Mouse (Mus musculus) frontal cortex, postnatal 25 days (tissue): ENCODE results near the gene Galnt10.

Experiments
- DNase-seq, 2 experiments: peaks; one replicate each; pipeline ENCODE4 v3.0.0; 2022; ENCODE audit warnings: low spot score in 2 of 2

Gene Galnt10

GRCm38 (mm10) chr11:57688179-57688929, 43.1 kb downstream of the Galnt10 start:
- no peak for DNase-seq

- no peak for DNase-seq
Measured at GRCm38 (mm10) chr11:57689811-57690210, 44.6 kb downstream of the Galnt10 start.

DNA sequence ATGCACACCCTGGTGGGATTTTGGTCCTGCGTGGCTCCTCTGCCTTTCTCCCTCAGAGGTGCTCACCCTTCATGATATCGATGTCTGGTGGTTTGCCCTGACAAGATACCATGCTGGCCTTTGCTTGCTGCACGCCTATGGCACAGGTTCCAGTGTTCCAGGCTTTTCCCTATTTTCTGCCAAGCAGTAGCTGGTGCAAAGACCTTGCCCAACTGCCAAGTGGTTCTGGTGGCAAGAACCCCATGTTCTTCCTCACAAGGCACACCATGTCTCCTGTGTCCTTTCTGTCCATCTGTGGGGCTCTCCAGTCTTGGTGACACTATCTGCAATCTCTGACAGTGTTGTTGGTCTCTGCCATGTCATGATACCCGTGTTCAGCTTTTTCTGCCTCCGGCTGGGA, 45.6 kb downstream of the Galnt10 start:
- DNase-seq, result no peak

GRCm38 (mm10) chr11:57691939-57692338, 46.7 kb downstream of the Galnt10 start:
- DNase-seq, result no peak

- no peak for DNase-seq
Measured at GRCm38 (mm10) chr11:57692726-57693125, 47.5 kb downstream of the Galnt10 start.

- DNase-seq, result no peak
Measured at GRCm38 (mm10) chr11:57694486-57694885, 49.2 kb downstream of the Galnt10 start.

GRCm38 (mm10) chr11:57696207-57696676, 51.0 kb downstream of the Galnt10 start:
- no peak for DNase-seq

DNA sequence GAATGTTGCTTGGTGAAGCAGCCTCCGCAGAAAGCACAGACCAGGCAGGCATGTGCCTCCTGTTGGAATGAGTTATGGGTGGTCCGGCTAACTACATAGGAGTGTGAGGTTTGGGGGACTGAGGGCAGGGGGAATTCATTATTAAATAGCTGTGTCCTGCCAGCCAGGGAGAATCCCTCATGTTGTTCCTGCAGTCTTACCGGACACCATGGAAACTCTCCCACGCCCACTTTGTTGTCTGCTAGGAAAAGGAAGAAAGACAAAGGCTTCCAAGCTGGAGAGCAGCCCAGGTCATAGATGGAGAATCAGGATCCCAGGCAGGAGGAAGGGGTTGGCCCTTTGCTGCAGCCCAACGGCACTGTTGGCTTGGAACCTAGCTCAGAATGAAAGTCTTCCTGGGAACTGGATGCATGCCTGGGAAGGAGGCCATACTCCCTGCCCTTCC, 51.6 kb downstream of the Galnt10 start:
- no peak for DNase-seq

- no peak for DNase-seq
Measured at GRCm38 (mm10) chr11:57700114-57700513, 54.9 kb downstream of the Galnt10 start.

DNA sequence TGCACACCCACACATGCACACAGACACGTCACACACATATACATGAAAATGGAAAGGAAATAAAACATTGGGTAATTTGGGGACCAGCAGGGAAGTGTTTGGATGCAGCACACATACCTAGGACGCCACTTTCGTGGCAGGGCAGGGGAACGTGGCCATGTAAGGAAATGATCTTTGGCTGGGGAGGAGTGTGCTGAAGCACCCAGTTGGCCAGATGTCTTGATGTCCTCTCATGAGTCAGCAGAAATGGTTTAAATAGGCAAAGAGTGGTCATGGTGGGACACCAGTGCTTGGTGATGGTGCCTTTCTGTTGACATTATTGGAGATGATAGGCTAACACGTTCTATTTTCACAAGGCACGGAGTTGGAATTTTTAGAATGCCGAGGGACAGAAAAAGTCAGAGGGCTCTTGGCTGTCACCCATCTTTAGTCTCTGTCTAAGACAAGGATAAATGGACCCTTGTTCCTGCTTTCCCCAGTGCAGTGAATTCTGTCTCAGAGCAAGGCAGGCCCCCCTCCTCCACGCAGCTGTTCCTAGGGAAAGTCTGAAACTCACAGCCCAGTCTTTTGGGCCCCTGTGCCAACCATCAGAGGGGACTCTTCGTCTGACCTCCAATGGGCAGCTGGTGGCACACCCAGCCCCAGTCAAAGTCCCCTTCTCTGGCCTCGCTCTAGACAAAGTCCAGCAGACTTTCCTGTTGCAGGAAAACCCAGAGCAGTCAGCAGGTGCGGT, 56.1 kb downstream of the Galnt10 start:
- DNase-seq, result no peak

GRCm38 (mm10) chr11:57701956-57702355, 56.7 kb downstream of the Galnt10 start:
- no peak for DNase-seq

DNA sequence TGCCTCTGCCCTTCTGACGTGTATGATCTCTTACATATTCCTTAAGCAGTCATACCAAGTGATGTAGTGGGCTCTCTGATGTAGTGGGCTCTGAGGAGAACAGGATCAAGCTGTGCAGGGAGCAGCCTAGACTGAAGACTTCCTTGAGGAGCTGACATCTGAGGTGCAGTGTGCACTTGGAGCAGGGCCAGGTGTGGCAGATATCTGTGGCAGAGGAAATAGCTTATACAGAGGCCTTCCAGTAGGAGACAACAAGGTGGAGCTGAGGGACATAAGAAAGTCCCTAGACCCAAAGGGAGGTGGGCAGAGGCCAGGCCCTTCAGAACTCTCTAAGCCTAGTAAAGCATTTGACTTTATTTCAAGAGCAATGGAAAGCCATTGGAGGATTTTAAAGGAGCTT, 61.4 kb downstream of the Galnt10 start:
- DNase-seq, result no peak

DNA sequence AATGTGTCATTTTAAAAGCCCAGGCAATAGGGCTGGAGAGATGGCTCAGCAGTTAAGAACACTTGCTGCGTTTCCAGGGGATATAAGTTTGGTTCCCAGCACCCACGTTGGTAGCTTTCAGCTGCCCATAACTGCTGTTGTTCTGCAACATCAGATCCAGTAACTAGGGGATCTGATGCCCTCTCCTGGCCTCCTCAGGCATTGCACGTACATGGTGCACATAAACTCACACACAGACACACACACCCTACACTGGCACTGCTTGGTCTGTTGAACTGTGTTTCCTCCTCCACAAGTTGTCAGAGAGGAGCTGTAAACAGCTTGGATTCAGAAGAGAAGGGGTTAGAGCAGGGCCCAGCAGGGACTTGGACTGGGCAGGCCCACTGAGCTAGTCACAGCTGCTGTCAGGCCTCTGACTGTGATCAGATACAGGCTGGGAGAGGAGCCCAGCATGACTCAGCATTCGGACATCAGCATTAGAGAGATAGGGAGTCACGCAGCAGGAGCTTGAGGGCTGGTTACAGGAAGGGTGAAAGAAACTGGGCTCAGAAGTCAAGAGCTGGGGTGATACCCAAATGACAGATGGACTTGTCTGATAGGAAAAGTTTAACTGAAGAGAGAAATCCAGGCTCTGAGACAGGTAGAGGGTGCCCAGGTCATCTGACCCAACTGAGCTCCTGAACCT, 62.0 kb downstream of the Galnt10 start:
- no peak for DNase-seq

DNA sequence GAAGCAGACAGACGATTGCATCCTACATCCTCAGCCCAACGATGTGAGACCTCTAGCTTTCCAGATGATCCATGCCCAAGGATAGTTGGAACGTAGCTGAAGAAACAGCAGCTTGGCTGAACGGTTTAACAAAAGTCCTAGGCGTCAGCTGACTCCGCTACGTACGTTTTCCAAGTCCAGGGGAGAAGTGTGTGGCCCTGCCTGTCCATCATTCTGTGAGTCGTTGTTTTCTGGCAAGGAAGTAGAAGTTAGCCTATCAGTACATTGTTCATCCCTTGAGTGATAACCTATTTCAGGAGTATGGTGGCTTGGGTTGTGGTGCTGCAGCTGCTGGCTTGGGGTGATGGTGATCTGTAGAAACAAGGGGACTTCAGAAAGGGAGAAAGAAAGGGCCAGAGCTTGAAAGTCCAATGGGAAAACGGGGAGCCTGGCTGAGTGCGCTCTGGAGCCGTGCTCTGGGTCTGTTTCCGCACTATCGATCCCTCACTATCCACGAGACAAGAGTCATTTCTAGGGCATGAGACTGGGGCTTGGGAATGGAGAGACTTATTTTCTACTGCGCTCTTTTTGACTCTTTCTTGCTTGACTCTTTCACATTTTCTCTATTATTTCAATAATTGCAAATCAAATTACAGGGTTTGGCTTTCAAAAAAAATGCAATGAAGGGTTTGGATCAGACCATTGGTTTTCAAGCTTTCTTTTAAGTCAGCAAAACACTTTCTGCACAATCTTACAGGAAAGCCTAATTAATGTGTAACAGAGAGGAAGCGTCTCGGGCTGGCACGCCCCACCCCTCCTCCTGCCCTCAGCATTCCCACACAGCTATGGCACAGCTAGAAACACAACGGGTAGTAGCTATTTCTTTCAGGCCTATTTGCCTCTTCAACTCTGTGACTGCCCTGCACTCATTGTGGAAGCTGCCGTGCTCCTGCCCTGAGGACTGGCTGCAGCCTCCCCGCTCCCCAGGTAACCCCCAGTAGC, 63.2 kb downstream of the Galnt10 start:
- DNase-seq, result no peak

DNA sequence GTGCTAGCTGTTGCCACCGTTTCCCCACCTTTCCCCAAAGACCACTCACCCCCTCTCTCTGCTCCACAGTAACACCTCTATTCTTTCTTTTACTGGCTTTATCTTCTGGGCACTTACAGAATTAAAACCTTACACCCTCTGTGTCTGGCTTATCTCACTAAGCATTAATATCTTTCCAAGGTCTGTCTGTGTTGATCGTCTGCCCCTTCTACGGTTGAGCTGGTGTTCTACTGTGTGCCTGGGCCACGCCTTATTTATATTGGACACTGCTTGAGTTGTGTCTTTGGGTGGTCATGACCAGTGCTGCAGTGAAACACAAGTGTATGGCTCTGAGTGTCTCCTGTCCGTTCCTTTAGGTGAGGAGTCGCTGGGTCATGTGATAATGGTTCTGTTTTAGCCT, 68.7 kb downstream of the Galnt10 start:
- DNase-seq, result no peak

DNA sequence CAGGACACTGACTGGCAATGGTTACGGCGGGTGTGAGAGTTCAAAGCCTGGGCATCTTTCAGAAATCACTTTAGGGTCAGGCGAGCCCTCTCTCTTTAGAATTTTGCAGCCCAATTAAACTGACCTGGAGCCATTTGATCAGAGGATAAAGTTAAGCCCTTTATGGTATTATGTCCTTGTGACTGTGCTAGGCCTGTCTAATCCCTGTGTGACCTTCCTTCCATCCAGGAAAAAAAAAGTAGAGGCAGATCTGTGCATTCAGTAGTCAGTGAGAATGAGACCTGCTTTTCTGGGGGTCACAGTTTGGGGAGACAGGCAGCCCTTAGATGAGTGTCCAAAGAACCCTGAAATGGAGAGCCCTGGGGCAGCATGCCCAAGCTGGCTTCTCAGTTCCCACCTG, 71.5 kb downstream of the Galnt10 start:
- DNase-seq, result no peak

DNA sequence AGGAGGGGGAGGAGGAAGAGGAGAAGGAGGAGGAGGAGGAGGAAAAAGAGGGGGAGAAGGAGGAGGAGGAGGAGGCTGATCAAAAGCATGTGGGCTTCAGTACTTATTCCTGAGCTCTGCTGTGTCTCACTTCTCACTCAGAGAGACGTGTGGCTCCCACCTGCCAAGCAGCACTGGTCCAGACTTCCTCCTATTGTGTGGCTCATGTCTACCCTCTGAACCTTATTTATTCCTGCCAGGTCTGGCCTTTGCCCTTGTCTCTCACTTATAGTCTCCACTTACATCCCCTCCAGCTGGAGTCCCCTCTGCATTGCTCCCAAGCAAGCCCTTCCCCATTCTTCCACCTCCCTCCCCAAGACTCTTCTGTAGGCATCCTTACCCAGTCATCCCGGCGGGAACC, 72.2 kb downstream of the Galnt10 start:
- DNase-seq, result no peak

GRCm38 (mm10) chr11:57718081-57718480, 72.8 kb downstream of the Galnt10 start:
- no peak for DNase-seq

GRCm38 (mm10) chr11:57719631-57720030, 74.4 kb downstream of the Galnt10 start:
- no peak for DNase-seq

GRCm38 (mm10) chr11:57720076-57720475, 74.8 kb downstream of the Galnt10 start:
- DNase-seq, result no peak

GRCm38 (mm10) chr11:57724791-57725463, 79.7 kb downstream of the Galnt10 start:
- no peak for DNase-seq
